Mouse (Mus musculus) ES-Bruce4 (cell line): ENCODE results near the gene Rrp7a. TPM values are rescaled to one million over a fixed set of nuclear protein-coding genes. Genes with fewer than 3 reads are reported as not detected.

Experiments used
- H3K27ac ChIP-seq: 2 replicates; pipeline ENCODE4 v1.5.1; 2012; ENCODE audit warnings: low read length, inconsistent platforms; ENCODE audit not compliant: insufficient read depth
- H3K27me3 ChIP-seq: 2 replicates; pipeline ENCODE4 v1.6.1; 2012; ENCODE audit warnings: mild to moderate bottlenecking, low read length, inconsistent platforms; ENCODE audit not compliant: control insufficient read depth, poor library complexity, insufficient read depth, severe bottlenecking
- H3K36me3 ChIP-seq: 2 replicates; pipeline ENCODE4 v1.6.1; 2012; ENCODE audit warnings: inconsistent platforms, mild to moderate bottlenecking, low read length, moderate library complexity; ENCODE audit not compliant: control insufficient read depth, poor library complexity, insufficient read depth, severe bottlenecking
- H3K4me1 ChIP-seq: one replicate; pipeline ENCODE4 v1.8.1; 2011; ENCODE audit warnings: low read length; ENCODE audit not compliant: control insufficient read depth, insufficient read depth
- H3K4me3 ChIP-seq: 2 replicates; pipeline ENCODE4 v1.5.1; 2011; ENCODE audit warnings: low read depth, mild to moderate bottlenecking, low read length
- H3K9ac ChIP-seq: 2 replicates; pipeline ENCODE4 v1.6.1; 2012; ENCODE audit warnings: low read depth, mild to moderate bottlenecking, inconsistent platforms; ENCODE audit not compliant: poor library complexity, severe bottlenecking
- H3K9me3 ChIP-seq: replicated peaks from 2 replicates; pipeline ENCODE4 v1.6.1; 2012; ENCODE audit warnings: mild to moderate bottlenecking, low read length, inconsistent platforms; ENCODE audit not compliant: control insufficient read depth, poor library complexity, insufficient read depth, severe bottlenecking
- CTCF ChIP-seq: IDR thresholded peaks from one replicate; pipeline ENCODE4 v1.8.1; 2011; ENCODE audit warnings: low read depth, low read length
- EP300 ChIP-seq: IDR thresholded peaks from 2 replicates; pipeline ENCODE4 v1.6.1; 2011; ENCODE audit warnings: low read depth, low read length; ENCODE audit not compliant: insufficient read depth
- POLR2A ChIP-seq: IDR thresholded peaks from one replicate; pipeline ENCODE4 v1.8.1; 2011; ENCODE audit warnings: low read length; ENCODE audit not compliant: insufficient read depth
- polyA plus RNA-seq: library from polyadenylated mRNA; stranded (reverse); fragments of >200 nt; gene quantifications from 2 replicates; pipeline ENCODE4 v1.2.4, GENCODE M21; 2011; ENCODE audit warnings: low read depth; ENCODE audit not compliant: missing spikeins, insufficient read depth, insufficient read length

Gene Rrp7a
- polyA plus RNA-seq, 1 experiment: 90.8 TPM

- no peaks in the 10 kb centered on the region for H3K36me3 ChIP-seq
- H3K27me3 ChIP-seq: no peaks in the 10 kb centered on the region
- no peak overlapping the region for H3K4me3 ChIP-seq
- H3K9ac ChIP-seq: no peak overlapping the region
- no peak overlapping the region for H3K27ac ChIP-seq
- H3K9me3 ChIP-seq: no peaks in the 10 kb centered on the region
- no peaks in the 10 kb centered on the region for H3K4me1 ChIP-seq
- TF ChIP-seq POLR2A: no peak
Observed at GRCm38 (mm10) chr15:83068270-83068669, 54.3 kb downstream of the Rrp7a start.

- no peaks in the 10 kb centered on the region for H3K27me3 ChIP-seq
- H3K36me3 ChIP-seq: no peaks in the 10 kb centered on the region
- H3K4me3 ChIP-seq: no peak overlapping the region
- no peak overlapping the region for H3K9ac ChIP-seq
- H3K4me1 ChIP-seq: no peaks in the 10 kb centered on the region
- no peak overlapping the region for H3K27ac ChIP-seq
- TF ChIP-seq EP300: no peak
- TF ChIP-seq CTCF: no peak
- TF ChIP-seq POLR2A: no peak
- H3K9me3 ChIP-seq: no peaks in the 10 kb centered on the region
Observed at GRCm38 (mm10) chr15:83065543-83065942, 57.1 kb downstream of the Rrp7a start.

Other genes starting within 250 kb of the Rrp7a start
- 104 and 108 TPM in 2 replicates for gene Tcf20, start 134.9 kb downstream of the Rrp7a start, polyA plus RNA-seq
- 3.3 and 5.8 TPM in 2 replicates for gene Nfam1, start 89.5 kb downstream of the Rrp7a start, polyA plus RNA-seq
- 20.5 and 20.7 TPM in 2 replicates for gene Serhl, start 33.3 kb downstream of the Rrp7a start, polyA plus RNA-seq
- gene Poldip3, start 26.6 kb upstream of the Rrp7a start, polyA plus RNA-seq: 97.9 and 113 TPM in 2 replicates
- gene Cyb5r3, start 49.8 kb upstream of the Rrp7a start, polyA plus RNA-seq: 188 and 200 TPM in 2 replicates
- 38.1 and 38.2 TPM in 2 replicates for gene A4galt, start 129.0 kb upstream of the Rrp7a start, polyA plus RNA-seq
- 10.0 and 11.9 TPM in 2 replicates for gene Arfgap3, start 227.4 kb upstream of the Rrp7a start, polyA plus RNA-seq